ENCODE assay signal across 46 mouse cellular contexts in genomic region chr2:101668751-101669150, GRCm38 (mm10). TPM values are rescaled to one million over a fixed set of nuclear protein-coding genes. Genes with fewer than 3 reads are reported as not detected.
"Had no signal": no experiment of that assay in that cellular context is flagged by ENCODE, and none has a peak within 500 bp of the region (broad histone marks: within the 10 kb centered on the region; RNA-seq: fewer than 3 reads in every experiment).

No protein-coding gene starts in this region.

- H3K9ac ChIP-seq: heart, embryonic 12.5 days; heart, embryonic 13.5 days; heart, embryonic 15.5 days; hindbrain, embryonic 12.5 days; hindbrain, embryonic 13.5 days; hindbrain, embryonic 14.5 days; hindbrain, embryonic 15.5 days; intestine, embryonic 15.5 days; kidney, embryonic 15.5 days had no signal

- H3K27me3 ChIP-seq: heart, embryonic 15.5 days; hindbrain, embryonic 12.5 days; hindbrain, embryonic 13.5 days; hindbrain, embryonic 15.5 days; intestine, embryonic 15.5 days had no signal

- H3K27ac ChIP-seq: heart, embryonic 13.5 days; heart, embryonic 15.5 days; hindbrain, embryonic 10.5 days; hindbrain, embryonic 12.5 days; hindbrain, embryonic 13.5 days; hindbrain, embryonic 14.5 days; hindbrain, embryonic 15.5 days; hindbrain, postnatal 0 days; intestine, embryonic 15.5 days; kidney, embryonic 15.5 days; kidney, postnatal 0 days; layer of hippocampus, adult 2 months; left cerebral cortex, adult 2 months had no signal

- H3K4me2 ChIP-seq: heart, embryonic 12.5 days; heart, embryonic 13.5 days; heart, embryonic 15.5 days; hindbrain, embryonic 12.5 days; hindbrain, embryonic 13.5 days; hindbrain, embryonic 14.5 days; hindbrain, embryonic 15.5 days; intestine, embryonic 15.5 days; kidney, embryonic 15.5 days had no signal

- H3K36me3 ChIP-seq: heart, embryonic 12.5 days; heart, embryonic 13.5 days; heart, embryonic 15.5 days; hindbrain, embryonic 10.5 days; hindbrain, embryonic 12.5 days; hindbrain, embryonic 13.5 days; hindbrain, embryonic 15.5 days; intestine, embryonic 15.5 days; kidney, embryonic 15.5 days had no signal

- DNase-seq: heart, postnatal 10 days; heart, postnatal 14 days; heart, postnatal 36 days; kidney, adult 11 months; kidney, adult 18-20 months; kidney, adult 2 months; kidney, adult 8-10 months; kidney, adult 9 months; kidney, postnatal 10 days; kidney, postnatal 25 days; kidney, postnatal 36 days; kidney, postnatal 4 days; layer of hippocampus, adult 9-11 months; layer of hippocampus, postnatal 36 days had no signal

- H3K9me3 ChIP-seq: heart, embryonic 13.5 days; heart, embryonic 15.5 days; hindbrain, embryonic 10.5 days; hindbrain, embryonic 12.5 days; hindbrain, embryonic 13.5 days; hindbrain, embryonic 15.5 days; intestine, embryonic 15.5 days; kidney, embryonic 15.5 days had no signal

- ATAC-seq: hindbrain, embryonic 16.5 days; hindbrain, postnatal 0 days; inflammation-experienced regulatory T-cells, adult 6 months; intestine, embryonic 15.5 days; intestine, embryonic 16.5 days; intestine, postnatal 0 days had no signal

- H3K4me3 ChIP-seq: heart, embryonic 12.5 days; heart, embryonic 13.5 days; heart, embryonic 15.5 days; hindbrain, embryonic 10.5 days; hindbrain, embryonic 12.5 days; hindbrain, embryonic 13.5 days; hindbrain, embryonic 15.5 days; intestine, embryonic 15.5 days; kidney, embryonic 15.5 days; layer of hippocampus, adult 2 months; left cerebral cortex, adult 2 months had no signal

- H3K4me1 ChIP-seq: heart, embryonic 12.5 days; heart, embryonic 13.5 days; intestine, embryonic 15.5 days had no signal

RNA-seq across cellular contexts. Expression of gene Rag1, which starts 19.4 kb away (rescaled TPM):
- total RNA-seq: heart, postnatal 25 days had no signal
- polyA plus RNA-seq: heart, embryonic 12.5 days; heart, embryonic 14.5 days; inflammation-experienced regulatory T-cells, adult 6 months; intestine, embryonic 14.5 days; intestine, postnatal 0 days; kidney, adult 2 months; large intestine, adult 2 months had no signal

RNA-seq across cellular contexts. Expression of gene Rag2, which starts 44.2 kb away (rescaled TPM):
- total RNA-seq: heart, postnatal 25 days; heart, postnatal 36 days; hindbrain, postnatal 0 days; layer of hippocampus, adult 18-20 months; layer of hippocampus, adult 2 months; layer of hippocampus, adult 8-10 months; layer of hippocampus, postnatal 10 days; layer of hippocampus, postnatal 14 days; layer of hippocampus, postnatal 25 days; layer of hippocampus, postnatal 36 days; left cerebral cortex, adult 18-20 months; left cerebral cortex, adult 2 months; left cerebral cortex, adult 8-10 months; left cerebral cortex, postnatal 10 days had no signal
- polyA plus RNA-seq: heart, embryonic 12.5 days; heart, embryonic 14.5 days; heart, postnatal 0 days; hindbrain, embryonic 10.5 days; hindbrain, embryonic 15.5 days; hindbrain, embryonic 16.5 days; hindbrain, postnatal 0 days; inflammation-experienced regulatory T-cells, adult 6 months; intestine, postnatal 0 days; kidney, adult 2 months; kidney, embryonic 16.5 days; kidney, postnatal 0 days; large intestine, adult 2 months had no signal
